Mouse (Mus musculus): ENCODE results near the gene Eppin. TPM values are rescaled to one million over a fixed set of nuclear protein-coding genes. Genes with fewer than 3 reads are reported as not detected.

Gene Eppin
- polyA plus RNA-seq, 1 experiment from 2014 or later: not detected

Other genes with a start within 250 kb of the Eppin start
- 0.43 and 0.76 TPM in 2 replicates for gene Slpi, start 204.5 kb downstream of the Eppin start, polyA plus RNA-seq (2014; fragmentation: Nextera tagmentation; extraction: Ambion mirVana)
- 0.04 and 0.16 TPM in 2 replicates for gene Rbpjl, start 190.5 kb downstream of the Eppin start, polyA plus RNA-seq (2014; fragmentation: Nextera tagmentation; extraction: Ambion mirVana)
- 2.7 and 3.6 TPM in 2 replicates for gene Matn4, start 188.4 kb downstream of the Eppin start, polyA plus RNA-seq (2014; fragmentation: Nextera tagmentation; extraction: Ambion mirVana)
- gene Sdc4, start 149.7 kb downstream of the Eppin start, polyA plus RNA-seq (2014; fragmentation: Nextera tagmentation; extraction: Ambion mirVana): 22.6 and 23.6 TPM in 2 replicates
- 52.6 and 53.6 TPM in 2 replicates for gene Sys1, start 136.6 kb downstream of the Eppin start, polyA plus RNA-seq (2014; fragmentation: Nextera tagmentation; extraction: Ambion mirVana)
- 2.8 and 3.6 TPM in 2 replicates for gene Gm20458, start 132.6 kb downstream of the Eppin start, polyA plus RNA-seq (2014; fragmentation: Nextera tagmentation; extraction: Ambion mirVana)
- not detected in 2 replicates for gene Trp53tg5, start 119.9 kb downstream of the Eppin start, polyA plus RNA-seq (2014; fragmentation: Nextera tagmentation; extraction: Ambion mirVana)
- gene Dbndd2, start 107.5 kb downstream of the Eppin start, polyA plus RNA-seq (2014; fragmentation: Nextera tagmentation; extraction: Ambion mirVana): 0.38 and 1.3 TPM in 2 replicates
- gene Pigt, start 96.1 kb downstream of the Eppin start, polyA plus RNA-seq (2014; fragmentation: Nextera tagmentation; extraction: Ambion mirVana): 40.4 and 42.2 TPM in 2 replicates
- gene Wfdc2, start 31.2 kb downstream of the Eppin start, polyA plus RNA-seq (2014; fragmentation: Nextera tagmentation; extraction: Ambion mirVana): 38.7 and 38.9 TPM in 2 replicates
- not detected in 2 replicates for gene Spint3, start 20.1 kb downstream of the Eppin start, polyA plus RNA-seq (2014; fragmentation: Nextera tagmentation; extraction: Ambion mirVana)
- gene Wfdc6a, start 8.1 kb downstream of the Eppin start, polyA plus RNA-seq (2014; fragmentation: Nextera tagmentation; extraction: Ambion mirVana): not detected in 2 replicates
- gene Wfdc6b, start 19.9 kb upstream of the Eppin start, polyA plus RNA-seq (2014; fragmentation: Nextera tagmentation; extraction: Ambion mirVana): not detected in 2 replicates
- not detected in 2 replicates for gene Wfdc8, start 20.0 kb upstream of the Eppin start, polyA plus RNA-seq (2014; fragmentation: Nextera tagmentation; extraction: Ambion mirVana)
- gene Wfdc16, start 45.2 kb upstream of the Eppin start, polyA plus RNA-seq (2014; fragmentation: Nextera tagmentation; extraction: Ambion mirVana): not detected in 2 replicates
- gene Wfdc10, start 62.5 kb upstream of the Eppin start, polyA plus RNA-seq (2014; fragmentation: Nextera tagmentation; extraction: Ambion mirVana): not detected in 2 replicates
- gene Wfdc9, start 63.0 kb upstream of the Eppin start, polyA plus RNA-seq (2014; fragmentation: Nextera tagmentation; extraction: Ambion mirVana): not detected in 2 replicates
- not detected in 2 replicates for gene Wfdc11, start 80.5 kb upstream of the Eppin start, polyA plus RNA-seq (2014; fragmentation: Nextera tagmentation; extraction: Ambion mirVana)
- 0.60 TPM in 1 of 2 replicates, not detected in the other for gene Wfdc13, start 91.5 kb upstream of the Eppin start, polyA plus RNA-seq (2014; fragmentation: Nextera tagmentation; extraction: Ambion mirVana)
- gene Spint4, start 104.9 kb upstream of the Eppin start, polyA plus RNA-seq (2014; fragmentation: Nextera tagmentation; extraction: Ambion mirVana): not detected in 2 replicates
- not detected in 2 replicates for gene Spint5, start 121.7 kb upstream of the Eppin start, polyA plus RNA-seq (2014; fragmentation: Nextera tagmentation; extraction: Ambion mirVana)
- gene Wfdc3, start 152.3 kb upstream of the Eppin start, polyA plus RNA-seq (2014; fragmentation: Nextera tagmentation; extraction: Ambion mirVana): 0.55 and 1.0 TPM in 2 replicates
- 87.0 and 96.4 TPM in 2 replicates for gene Dnttip1, start 152.4 kb upstream of the Eppin start, polyA plus RNA-seq (2014; fragmentation: Nextera tagmentation; extraction: Ambion mirVana)
- 634 and 636 TPM in 2 replicates for gene Ube2c, start 176.3 kb upstream of the Eppin start, polyA plus RNA-seq (2014; fragmentation: Nextera tagmentation; extraction: Ambion mirVana)
- gene Tnnc2, start 186.4 kb upstream of the Eppin start, polyA plus RNA-seq (2014; fragmentation: Nextera tagmentation; extraction: Ambion mirVana): 13.8 and 14.6 TPM in 2 replicates
- 9.9 and 14.6 TPM in 2 replicates for gene Snx21, start 192.2 kb upstream of the Eppin start, polyA plus RNA-seq (2014; fragmentation: Nextera tagmentation; extraction: Ambion mirVana)
- gene Acot8, start 211.3 kb upstream of the Eppin start, polyA plus RNA-seq (2014; fragmentation: Nextera tagmentation; extraction: Ambion mirVana): 12.0 and 12.3 TPM in 2 replicates
- 11.0 and 11.8 TPM in 2 replicates for gene Zswim3, start 211.5 kb upstream of the Eppin start, polyA plus RNA-seq (2014; fragmentation: Nextera tagmentation; extraction: Ambion mirVana)
- gene Zswim1, start 229.1 kb upstream of the Eppin start, polyA plus RNA-seq (2014; fragmentation: Nextera tagmentation; extraction: Ambion mirVana): 22.3 and 22.4 TPM in 2 replicates
- not detected in 2 replicates for gene Spata25, start 234.9 kb upstream of the Eppin start, polyA plus RNA-seq (2014; fragmentation: Nextera tagmentation; extraction: Ambion mirVana)
- gene Ctsa, start 239.3 kb upstream of the Eppin start, polyA plus RNA-seq (2014; fragmentation: Nextera tagmentation; extraction: Ambion mirVana): 95.8 and 104 TPM in 2 replicates
- gene Neurl2, start 239.9 kb upstream of the Eppin start, polyA plus RNA-seq (2014; fragmentation: Nextera tagmentation; extraction: Ambion mirVana): 5.9 and 6.1 TPM in 2 replicates